Mouse (Mus musculus) mesoderm, embryonic 11.5 days (tissue): Measurements from ENCODE around the gene Nags.
"Not testable (repeated sequence)": the region's sequence is repeated elsewhere in the genome, so short reads cannot be mapped to it uniquely, and the experiment has no call there.

ENCODE experiments used
- DNase-seq: peaks from one replicate; pipeline ENCODE4 v3.0.0-alpha.2; 2012; ENCODE audit warnings: low read depth, low spot score

Nags gene

GRCm38 (mm10) chr11:102156039-102156785, 10.9 kb downstream of the Nags start, which contains the start of gene Tmem101:
Gene Tmem101 (minus strand): TSS chr11:102156404.
- DNase-seq = peak; percentile 93

DNA sequence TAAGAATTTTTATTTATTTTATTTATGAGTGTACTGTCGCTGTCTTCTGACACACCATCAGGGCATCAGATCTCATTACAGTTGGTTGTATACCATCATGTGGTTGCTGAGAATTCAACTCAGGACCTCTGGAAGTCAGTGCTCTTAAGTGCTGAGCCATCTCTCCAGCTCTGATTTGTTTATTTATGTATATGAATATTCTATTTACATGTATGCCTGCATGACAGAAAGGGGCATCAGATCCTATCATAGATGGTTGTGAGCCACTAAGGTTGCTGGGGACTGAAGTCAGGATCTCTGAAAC, 11.4 kb downstream of the Nags start:
- DNase-seq = no peak

DNA sequence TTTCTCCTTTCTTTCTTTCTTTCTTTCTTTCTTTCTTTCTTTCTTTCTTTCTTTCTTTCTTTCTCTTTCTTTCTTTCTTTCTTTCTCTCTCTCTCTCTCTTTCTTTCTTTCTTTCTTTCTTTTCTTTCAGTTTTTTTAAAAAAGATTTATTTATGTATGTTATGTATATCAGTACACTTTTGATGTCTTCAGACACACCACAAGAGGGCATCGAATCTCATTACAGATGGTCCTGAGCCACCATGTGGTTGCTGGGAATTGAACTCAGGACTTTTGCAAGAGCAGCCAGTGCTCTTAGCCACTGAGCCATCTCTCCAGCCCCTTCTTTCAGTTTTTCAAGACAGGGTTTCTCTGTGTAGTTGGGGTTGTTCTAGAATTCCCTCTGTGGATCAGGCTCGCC, 12.7 kb downstream of the Nags start:
- DNase-seq = not testable (repeated sequence)

- DNase-seq = no peak
Observed at GRCm38 (mm10) chr11:102159781-102160180, 14.5 kb downstream of the Nags start.

DNA sequence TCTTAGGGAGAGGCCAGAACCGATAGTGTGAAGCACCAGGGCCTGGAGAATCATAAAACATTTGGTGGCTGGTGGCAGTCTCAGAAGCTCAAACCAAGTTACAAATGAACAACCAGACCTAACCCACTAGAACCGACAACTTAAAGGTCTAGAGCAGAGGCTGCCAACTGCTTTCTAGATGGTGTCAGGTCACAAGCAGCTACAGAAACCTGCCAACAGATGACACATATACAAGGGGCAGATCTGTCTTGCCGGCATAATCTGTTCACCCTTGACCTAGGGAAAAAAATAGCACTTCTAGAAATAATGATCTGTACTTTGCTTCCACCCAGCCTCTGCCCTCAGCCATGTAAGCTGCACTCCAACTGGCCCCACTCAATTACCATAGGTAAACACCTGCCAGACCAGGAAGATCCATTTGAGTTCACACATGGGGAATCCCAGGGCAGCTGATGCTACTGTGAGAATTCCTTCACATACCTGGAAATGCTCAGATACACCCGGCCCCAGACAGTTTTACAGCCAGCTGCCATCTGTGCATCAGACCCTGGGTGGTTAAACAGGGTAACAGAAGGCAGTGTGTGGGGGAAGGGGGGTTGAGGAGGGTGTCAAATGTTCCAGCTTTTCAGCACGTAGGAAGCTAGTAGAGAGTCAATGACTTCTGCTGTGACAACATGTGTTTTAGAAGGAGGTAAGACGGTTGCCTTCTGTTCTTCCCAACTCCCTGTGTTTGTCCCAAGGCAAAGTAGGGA, 20.8 kb downstream of the Nags start:
- DNase-seq = no peak

GRCm38 (mm10) chr11:102167539-102167938, 22.2 kb downstream of the Nags start:
- no peak for DNase-seq

DNA sequence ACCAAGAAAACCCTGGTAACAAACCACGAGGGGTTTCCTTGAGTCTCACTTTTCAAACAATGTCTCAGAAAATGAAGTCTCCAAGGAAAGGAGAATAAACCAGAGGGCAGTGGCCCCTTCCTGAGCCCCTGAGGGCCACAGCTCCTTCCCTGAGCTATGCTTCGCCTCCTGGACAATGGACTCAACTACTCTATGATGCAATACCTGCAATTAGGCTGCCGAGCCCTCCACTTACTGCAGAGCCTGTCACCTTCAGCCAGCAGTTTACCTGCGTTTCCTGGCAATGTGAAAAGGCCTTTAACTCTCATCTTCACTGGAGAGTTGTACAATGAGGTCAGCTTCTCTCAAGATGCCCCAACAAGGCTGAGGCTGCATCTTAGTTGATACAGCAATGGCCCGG, 23.4 kb downstream of the Nags start:
- no peak for DNase-seq

DNA sequence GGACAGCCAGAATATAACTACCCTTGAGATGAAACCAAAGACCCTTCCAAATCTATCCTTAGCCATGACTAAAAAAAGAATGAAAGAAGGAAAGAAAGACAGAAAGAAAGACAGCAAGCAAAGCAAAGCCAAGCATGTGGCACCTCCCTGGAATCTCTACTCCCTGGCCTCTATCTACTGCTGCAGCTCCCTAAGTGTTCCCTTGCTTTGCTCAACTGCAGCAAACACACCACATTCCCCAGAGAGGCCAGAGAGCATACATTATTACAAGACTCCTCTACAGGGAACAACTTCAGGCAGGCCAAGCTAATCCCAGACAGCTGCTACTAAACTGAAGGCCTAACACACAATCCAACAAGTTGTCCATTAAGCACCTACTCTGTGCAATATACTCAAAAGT, 34.5 kb downstream of the Nags start:
- DNase-seq = no peak

- no peak for DNase-seq
Observed at GRCm38 (mm10) chr11:102184253-102184645, 38.9 kb downstream of the Nags start.

DNA sequence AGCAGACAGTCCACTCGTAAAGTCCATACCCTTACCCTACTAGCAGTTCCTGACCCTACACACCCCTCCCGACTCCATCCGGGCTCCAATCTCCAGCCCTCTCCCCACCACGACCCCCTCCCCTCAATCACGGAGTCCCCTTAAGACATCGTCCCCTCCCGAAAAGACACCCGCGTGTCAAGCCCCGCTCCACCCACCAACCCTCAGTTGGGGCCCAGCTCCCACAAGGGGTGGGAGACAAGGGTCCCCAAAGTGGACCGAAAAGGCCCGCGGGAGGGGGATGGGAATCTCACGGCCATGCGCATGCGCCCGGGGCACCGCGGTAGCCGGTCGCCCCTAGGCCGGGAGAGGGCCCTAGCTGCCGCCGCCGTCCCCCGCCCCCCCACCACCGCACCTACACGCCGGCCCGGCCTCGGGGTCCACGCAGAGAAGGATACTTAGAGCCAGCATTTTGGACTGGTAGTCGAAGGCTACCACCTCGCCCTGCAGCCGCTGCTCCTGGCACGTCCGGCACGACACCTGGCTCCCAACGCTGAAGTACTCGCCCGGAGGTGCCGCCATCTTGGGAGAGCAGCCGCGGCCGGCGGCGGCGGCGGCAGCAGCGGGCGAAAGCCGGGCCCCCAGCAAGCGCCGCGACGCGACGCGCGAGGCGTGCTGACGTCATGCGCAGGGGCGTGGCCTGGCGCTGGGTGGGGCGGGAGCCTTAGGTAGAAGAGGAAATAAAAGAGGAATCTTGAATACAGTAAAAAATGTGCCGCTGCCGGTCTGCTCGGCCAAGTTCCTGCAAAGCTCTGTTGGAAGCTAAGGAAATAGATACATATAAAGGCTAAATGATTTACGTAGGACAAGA, 39.6 kb downstream of the Nags start, which contains the start of gene Lsm12:
Gene Lsm12, minus strand, starts transcription at position 651 of the 850 bp plus-strand sequence.
- DNase-seq = peak; percentile 94

GRCm38 (mm10) chr11:102185677-102186076, 40.4 kb downstream of the Nags start:
- no peak for DNase-seq

DNA sequence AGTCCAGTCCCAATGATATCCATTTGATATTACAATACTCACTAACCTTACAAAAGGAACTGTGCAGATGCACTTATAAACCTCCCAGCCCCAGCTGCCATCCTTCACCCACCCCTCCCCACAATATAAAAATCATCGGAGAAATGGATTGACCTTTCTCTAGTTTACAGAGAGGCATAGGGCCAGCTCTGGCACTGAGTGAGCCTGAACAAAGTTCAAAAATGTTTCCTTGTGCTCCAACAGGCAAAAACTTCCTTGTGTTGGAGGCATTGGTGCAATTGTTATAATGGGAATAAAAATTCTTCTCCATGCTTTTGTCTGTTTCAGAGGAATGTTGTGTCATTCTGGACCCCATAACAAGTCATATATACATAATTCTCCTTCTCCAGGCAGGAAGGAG, 40.9 kb downstream of the Nags start:
- no peak for DNase-seq

- no peak for DNase-seq
Observed at GRCm38 (mm10) chr11:102188980-102189379, 43.7 kb downstream of the Nags start.

GRCm38 (mm10) chr11:102189461-102190436, 44.4 kb downstream of the Nags start, which contains the start of gene G6pc3:
Gene G6pc3 (plus strand): TSS chr11:102189620.
- peak; percentile 89 for DNase-seq

DNA sequence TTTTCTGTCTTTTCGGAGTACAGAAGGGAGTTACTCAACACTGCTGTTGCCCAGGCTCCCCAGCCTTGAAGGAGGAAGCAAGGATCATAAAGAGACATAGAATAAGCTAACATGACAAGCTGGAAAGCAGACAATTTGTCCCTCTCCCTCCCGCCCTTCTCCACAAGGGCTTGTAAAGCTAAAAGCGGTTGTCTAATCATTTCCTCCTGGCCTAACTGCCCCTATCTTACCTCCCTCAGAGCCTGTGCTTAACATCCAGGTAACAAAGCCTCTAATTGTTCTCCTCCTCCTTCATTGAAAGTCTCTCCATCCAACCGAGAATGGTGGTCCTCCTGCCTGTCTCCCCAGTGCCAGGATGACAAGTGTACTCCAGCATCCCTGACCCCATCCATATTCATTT, 45.5 kb downstream of the Nags start:
- no peak for DNase-seq

- DNase-seq = no peak
Observed at GRCm38 (mm10) chr11:102193657-102194440, 48.5 kb downstream of the Nags start.

DNA sequence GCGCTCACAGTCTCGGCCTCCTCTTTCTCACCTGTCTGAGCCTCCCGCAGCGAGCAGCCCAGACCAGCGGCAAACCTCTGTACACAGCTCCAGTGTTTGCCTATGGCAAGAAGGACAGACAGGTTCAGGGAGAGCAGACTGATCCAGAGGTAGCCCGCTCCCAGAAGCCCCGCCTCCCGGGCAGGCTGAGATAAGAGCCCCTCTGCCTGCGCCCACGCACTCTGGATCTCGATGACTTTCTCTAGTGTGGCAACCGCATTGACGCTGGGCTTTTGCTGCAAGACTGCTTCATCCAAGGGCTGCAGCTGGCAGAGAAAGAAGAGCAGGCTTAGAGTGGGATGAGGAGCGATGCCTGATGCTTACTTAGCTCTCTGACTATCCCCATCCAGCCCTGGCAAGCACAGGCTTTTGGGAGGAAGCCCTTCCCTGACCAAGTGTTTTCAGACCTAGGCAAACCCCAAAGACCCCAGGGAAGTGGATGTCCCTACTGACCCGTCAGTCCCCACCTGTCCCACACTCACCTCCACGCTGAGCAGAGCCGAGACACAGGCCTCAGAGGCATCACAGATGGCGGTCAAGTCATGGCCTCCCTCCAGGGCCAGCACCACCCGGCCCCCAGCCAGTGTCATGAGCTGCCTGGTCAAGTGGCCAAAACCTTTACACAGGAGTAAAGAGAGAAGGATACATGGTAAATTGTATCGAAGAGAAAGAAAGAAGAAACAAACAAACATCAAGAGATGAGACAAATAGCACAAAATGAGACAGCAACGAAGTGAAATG, 50.9 kb downstream of the Nags start:
- DNase-seq = no peak

DNA sequence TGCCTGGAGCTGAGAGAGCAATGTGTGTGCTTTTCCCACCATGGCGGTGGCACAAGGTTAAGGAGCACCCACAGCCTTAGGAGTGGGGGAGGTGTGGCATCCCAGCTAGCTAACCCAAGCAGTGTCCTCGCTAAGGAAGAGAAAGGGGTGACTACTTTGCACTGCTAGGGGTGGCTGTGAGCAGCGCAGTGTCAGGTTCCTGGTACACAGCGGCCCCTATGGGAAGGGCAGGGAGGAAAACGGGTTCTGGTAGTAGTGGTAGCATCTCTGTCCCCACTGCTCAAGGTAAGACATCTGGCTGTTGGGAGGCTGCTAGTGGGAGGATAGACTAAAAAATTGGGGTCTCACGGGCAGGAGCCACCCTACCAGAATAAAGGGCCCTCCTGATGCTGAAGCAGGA, 52.9 kb downstream of the Nags start:
- DNase-seq = no peak
